In the genomic region with DNA sequence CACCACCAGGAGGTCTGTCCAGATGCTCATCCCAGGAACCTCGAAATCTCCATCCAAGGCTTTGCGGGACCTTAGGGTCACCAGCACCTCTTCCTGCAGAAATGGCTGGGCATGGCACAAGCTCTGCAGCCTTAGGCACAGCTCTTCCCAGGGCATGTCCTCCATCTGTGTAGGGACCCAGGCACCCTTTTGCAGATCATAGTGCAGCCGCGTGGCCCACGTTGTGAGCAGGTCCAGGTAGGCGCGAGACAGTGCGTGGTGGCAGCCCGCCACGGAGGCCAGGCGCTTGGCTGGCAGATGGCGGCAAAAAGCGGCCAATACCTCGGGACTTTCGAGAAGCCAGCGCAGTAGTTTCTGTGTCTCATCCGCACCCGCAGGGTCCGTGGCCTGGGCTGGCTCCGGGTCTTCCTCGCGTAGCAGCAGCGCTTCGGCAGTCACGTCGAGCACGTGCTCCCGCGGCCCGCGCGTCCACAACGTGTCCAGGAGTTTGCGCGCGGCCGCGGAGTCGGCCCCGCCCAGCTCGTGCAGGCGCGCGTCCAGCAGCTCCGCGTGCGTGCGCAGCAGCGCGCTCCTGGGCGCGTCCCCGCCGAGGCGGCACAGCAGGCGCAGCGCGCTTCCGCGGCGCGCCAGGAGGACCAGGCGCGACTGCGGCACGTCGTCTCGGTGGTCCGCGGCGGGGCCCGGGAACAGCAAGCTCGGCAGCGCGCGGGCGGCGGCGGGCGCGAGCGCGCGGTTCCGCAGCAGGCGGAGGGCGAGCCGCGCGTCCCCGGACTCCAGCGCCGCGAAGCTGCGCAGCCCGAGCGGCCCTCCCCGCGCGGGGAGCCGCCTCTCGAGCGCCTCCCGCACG, we compare ENCODE assay signal across 1 mouse cellular context.
TF ChIP-seq lines count a peak whose summit lies in the region.

Gene Gas2, plus strand, starts transcription at position 766 of the 847 bp plus-strand sequence.

TF ChIP-seq in MEL, 35 proteins besides CTCF, POLR2A, EP300 and RAD21 (continued from another document):
- 0 out of 2 replicates have a peak, but pooled peaks have one; percentile 47 for TF ChIP-seq USF1 (IDR thresholded peaks at IDR 0.05; ENCODE audit: low read depth, low read length)
